Mouse (Mus musculus) c-Kit-negative CD71-positive TER-119-positive erythroid progenitor cells, embryonic 14.5 days (primary cell): Measurements from ENCODE around the gene Tsx.
"Not testable (repeated sequence)": the region's sequence is repeated elsewhere in the genome, so short reads cannot be mapped to it uniquely, and the experiment has no call there.

Source experiments
- DNase-seq: peaks from one replicate; pipeline ENCODE4 v3.0.0-alpha.2; 2013; ENCODE audit warnings: low read depth, low spot score

The Tsx gene

DNA sequence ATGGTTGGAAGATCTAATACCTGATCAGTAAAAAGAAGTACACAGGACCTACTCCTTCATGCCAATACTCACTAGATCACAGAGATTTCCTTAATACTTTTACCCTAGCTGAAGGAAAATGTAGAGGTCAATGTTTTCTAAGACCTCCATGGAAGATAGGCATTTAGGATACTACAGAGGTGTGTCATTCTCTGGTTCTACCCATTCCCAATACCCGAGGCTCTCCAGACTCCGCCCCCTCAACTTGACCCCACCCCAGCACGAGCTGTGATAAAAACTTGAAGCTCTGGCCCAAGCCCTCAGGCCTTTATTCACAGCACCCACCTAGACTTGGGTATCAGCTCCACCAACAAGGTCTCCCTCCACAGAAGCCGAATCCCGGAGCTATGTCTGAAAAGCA lies at the start of gene Tsx:
Tsx (plus strand) TSS at position 301 of the 400 bp plus-strand sequence.
- DNase-seq = no peak

DNA sequence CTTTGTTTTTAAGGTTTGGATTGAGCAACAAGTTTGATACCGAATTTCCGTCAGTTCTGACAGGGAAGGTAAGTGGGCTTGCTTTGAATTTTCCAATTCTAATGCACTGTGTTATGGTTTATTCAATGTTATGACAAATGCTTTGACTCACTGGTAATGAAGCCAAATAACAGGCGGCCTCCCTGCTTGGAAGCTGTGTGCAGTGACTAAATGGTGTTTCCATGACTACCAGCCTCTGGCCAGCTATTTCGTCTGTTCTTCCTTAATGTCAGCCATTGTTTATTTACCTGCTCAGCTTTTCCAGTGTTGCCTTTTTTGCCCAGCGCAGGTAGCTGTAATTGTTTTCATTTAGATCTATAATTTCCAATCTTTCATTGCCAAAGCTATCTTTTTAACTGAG lies 48.1 kb upstream of the Tsx start:
- no peak for DNase-seq

DNA sequence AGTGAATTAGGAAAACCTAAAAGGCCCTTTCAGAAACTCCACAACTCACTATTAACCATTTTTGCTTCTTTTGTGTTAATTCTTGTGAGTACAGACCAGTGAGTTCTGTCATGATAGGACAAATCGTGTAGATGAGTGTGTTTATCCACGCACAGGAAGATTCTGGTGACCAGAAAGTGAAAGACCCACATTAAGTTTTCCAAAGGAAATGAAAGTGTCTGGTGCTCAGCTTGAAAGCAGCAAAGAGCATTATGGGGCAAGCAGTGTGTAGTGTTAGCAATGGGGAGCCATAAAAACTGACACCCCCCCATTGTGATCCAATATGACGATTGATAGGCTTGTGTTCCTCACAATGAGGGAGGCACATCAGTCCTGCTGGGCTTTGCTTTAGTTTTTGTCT lies 45.6 kb upstream of the Tsx start:
- DNase-seq = no peak

DNA sequence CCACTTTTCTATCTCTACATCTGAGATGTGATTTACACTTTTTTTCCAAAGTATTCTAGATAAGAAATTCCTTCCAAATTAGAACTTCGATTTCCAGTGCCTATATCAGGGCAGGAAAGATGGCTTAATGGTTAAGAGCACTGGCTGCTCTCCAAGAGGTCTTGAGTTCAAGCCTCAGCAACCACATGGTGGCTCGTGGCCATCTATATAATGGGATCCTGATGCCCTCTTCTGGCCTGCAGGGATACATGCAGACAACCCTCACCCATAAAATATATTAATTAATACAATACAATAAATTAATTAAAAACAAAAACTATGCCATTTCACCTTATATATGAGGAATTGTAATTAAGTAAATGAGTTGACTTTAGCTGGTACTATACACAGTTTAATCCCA lies 43.0 kb upstream of the Tsx start:
- DNase-seq = no peak

DNA sequence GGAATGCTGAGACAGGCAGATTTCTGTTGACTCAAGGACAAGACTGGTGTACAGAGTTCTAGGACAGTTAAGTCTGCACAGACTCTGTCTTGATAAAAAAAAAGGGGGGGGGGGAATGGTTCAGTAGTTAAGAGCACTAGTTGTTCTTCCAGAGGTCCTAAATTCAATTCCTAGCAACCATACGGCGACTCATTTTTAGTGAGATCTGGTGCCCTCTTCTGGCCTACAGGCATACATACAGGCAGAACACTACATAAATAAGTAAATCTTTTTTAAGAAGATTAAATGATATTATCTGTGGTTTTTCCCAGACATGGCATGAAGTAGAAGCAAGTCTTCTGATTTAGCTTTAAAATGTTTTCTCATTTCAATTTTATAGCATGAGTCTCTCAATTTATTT lies 42.6 kb upstream of the Tsx start:
- DNase-seq = no peak

DNA sequence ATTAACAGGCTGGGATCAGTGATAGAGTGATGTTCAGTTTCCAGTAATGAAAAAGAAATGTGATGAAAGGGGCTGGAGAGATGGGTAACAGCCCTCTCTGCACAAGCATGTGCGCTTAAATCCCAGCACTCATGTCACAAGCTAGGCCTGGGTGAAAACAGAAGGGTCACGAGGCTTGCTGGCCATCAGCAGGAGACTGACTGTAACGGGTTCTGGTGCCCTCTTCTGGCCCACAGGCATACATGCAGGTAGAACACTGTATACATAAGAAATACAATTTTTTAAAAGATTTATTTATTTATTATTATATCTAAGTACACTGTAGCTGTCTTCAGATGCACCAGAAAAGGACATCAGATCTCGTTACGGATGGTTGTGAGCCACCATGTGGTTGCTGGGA lies 40.0 kb upstream of the Tsx start:
- DNase-seq = no peak

DNA sequence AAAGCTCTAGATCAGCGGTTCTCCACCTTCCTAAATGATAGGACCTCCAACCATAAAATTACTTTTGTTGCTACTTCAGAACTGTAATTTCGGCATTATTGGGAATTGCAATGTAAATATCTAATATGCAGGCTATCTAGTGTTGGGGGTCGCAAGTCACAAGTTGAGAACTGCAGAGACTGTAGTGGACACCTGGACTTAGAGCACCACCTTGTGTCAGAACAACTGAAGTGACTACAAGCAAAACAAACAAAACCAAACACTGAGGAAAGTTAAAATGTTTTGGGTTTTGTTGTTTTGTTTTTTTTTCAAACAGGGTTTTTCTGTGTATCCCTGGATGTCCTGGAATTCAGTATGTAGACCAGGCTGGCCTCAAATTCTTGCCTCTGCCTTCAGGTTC lies 29.7 kb upstream of the Tsx start:
- no peak for DNase-seq

DNA sequence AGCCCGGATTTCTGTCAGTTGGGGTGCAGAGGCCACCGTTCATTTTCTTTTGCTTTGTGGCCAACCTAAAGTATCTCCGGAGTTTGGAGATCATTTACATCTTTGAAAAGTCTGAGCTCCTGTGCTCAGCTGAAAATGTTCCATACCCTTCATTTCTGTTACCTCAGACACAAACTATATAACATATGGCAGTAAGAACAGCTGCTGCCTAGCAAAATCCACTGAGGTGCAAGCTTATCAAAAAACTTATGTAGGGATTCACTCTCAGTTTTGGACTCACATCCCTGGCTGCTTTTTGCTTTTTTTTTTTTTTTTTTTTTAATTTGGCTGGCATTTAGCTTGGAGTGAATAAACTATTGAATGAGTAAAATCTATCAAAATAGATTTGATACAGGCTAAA lies 26.1 kb upstream of the Tsx start:
- DNase-seq = no peak

DNA sequence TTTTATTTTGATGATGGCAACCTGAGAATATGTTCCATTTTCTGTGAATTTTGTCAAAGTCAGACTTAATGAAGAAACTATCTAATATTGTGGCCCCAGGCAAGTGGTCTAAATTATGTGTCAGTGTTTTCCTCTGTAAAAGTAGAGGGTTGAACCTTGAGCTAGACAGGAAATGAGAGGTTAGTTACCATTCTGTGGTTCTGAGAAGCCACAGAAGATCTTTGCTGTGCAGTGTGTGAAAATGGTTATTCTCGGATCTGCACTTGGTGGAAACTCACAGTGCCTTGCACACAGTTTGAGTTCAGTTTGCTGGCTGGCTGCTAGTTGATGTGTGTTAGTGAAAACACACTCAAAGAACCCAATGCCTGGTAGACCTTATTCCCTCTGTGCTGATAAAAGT lies 20.4 kb upstream of the Tsx start:
- DNase-seq = no peak

DNA sequence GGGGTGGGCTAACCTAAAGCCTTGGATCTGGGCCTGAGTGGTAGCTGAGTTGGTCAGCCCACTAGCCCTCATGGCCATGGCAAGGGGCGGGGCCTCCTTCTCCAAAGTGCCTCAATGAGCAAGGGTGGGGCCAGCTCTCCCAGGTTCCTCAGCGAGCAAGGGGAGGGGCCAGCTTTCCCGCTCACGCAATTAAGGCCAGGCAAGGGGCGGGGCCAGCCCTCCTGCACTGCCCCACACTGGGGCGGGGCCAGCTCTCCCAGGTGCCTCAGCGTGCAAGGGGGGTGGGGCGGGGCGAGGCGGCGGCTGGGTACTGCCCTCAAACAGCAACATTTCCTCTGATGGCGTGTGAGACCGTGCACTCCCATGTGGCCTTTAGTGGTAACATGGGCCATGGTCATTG lies 9.2 kb upstream of the Tsx start:
- peak; percentile 1 for DNase-seq

DNA sequence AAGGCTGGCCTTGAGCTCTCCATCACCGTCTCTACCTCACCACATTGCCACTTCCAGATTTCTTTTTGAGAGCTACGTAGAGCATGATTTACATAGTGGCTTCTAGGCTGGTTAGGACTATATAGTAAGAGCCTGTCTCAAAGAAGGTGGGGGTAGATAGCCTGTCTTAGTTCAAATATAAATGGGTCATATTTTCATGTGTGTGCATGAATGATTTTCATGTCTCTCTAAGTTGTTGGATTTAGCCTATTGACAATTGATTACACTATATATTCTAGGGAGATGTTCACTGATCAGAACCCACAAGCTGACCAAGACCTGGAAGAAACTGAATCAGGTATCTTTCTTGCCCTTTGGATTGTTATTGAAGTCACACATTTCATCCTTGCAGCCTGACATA lies 7.4 kb downstream of the Tsx start, which contains the start of gene Gm26992:
Gm26992 (plus strand) TSS at position 301 of the 400 bp plus-strand sequence.
- DNase-seq = no peak

DNA sequence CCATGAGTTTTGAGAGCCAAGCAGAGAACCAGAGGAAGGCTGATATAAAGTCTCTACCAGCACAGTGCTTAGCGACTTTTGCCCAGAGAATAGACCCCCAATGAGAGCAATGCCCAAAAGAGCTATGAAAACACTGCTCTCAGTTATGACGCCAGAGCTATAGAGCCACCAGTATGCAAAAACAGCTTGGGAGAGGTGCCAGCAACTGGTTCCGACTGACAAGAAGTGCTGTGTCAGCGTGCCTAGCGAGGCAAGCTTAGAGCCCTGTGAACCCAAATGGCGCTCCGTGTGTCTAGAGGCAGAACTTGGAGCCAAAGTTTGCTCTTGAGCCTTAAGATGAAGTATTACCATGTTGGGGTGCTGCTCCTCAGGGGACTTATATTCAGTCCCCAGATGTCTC lies 13.4 kb downstream of the Tsx start:
- DNase-seq = no peak

DNA sequence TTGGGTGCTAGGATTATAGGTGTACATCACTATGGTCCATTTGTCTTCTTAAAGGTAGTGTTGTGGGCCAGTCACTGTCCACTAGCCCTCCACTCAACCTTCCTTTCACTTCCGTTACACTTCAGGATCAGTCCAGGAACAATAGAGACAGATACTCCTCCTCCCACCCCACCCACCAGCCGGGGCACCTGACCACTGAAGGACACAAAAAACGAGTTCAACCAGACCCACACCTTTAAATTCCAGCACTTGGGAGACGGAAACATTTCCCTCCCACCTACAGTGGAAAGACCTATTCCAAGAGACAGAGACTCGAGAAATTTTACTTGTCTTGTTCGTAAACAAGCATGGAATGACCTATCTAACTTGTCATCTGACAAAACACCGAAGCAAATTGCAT lies 18.0 kb downstream of the Tsx start:
- DNase-seq = no peak

DNA sequence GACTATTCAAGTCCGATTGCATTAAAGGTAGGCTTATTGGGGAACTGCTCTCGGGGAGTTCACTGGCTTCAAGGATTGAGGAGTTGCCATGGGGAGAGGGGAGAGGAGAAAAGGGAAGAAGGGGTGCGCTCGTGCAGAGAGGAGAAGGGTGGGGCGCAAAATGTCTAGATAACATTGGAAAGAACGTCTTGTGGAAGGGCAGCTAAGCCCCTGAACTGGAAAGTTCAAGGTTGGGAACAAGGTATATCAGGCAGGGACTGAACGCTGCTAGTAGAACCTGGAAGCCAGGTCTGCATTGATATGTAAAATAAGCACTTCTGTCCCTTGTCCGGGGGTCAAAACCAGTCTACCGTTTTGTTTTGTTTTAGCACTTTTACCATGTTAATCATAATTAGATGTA lies 23.8 kb downstream of the Tsx start:
- DNase-seq = no peak

DNA sequence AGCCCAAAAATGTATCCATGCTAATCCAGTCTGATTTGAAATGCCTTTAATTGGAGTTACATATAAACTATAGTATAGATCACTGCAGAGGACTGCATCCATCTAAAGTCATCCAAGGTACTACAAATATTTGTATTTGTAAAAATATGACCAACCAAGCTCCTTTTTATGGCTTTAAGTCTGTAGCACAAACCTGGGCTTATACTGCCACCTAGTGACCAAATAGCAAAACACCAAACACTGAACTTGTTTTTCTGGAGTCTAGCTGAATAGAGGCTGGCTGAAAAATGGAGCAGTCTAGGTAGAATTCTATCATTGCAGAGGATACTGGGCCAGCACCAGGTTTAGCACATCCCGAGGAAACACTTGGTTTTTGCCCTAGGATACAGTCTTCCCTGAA lies 26.5 kb downstream of the Tsx start:
- DNase-seq = peak; percentile 36

DNA sequence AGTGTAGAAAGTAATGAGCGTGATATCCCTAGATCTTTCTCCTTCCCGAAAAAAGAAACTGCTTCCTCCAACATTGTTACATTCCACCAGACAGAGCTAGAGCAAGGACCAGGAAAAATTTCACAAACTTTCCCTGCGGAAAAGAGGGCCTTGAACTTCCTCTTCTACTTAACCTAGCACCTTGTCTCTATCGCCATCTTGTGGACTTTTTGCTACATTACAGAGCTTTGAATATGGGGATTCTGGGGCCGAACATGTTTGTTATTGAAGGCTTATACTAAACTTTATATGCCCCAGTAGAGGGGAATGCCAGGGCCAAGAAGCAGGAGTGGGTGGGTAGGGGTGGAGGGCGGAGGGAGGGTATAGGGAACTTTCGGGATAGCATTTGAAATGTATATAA lies 29.5 kb downstream of the Tsx start:
- DNase-seq = peak; percentile 34

DNA sequence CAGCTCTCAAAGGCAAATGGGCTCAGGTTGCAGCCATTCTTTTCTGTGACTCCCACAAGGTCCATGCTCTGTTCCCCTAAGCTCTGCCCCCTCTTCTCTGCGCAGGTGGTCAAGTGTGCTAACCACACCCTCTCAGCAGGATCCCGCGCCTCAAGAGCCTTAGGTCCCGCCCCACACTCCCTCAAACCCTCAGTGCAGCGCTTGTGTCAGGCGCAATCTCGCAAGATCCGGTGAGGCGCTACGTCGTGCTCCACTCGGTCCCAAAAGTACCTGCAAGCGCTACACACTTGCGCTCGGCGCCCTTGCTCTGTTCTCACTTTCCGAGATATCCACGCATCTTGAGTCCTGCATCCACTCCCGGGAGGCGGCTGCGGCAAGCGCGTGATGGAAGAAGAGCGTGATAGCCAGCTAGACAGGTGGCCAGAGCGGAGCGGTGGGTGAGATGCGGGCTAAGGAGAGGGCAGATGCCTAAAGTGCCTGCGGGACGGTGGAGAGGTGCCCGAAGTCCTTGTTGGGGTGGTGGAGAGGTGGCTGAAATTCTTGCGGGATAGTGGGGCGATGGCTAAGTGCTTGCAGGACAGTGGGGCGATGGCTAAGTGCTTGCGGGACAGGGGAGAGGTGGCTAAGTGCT lies 33.4 kb downstream of the Tsx start:
- peak; percentile 22 for DNase-seq

DNA sequence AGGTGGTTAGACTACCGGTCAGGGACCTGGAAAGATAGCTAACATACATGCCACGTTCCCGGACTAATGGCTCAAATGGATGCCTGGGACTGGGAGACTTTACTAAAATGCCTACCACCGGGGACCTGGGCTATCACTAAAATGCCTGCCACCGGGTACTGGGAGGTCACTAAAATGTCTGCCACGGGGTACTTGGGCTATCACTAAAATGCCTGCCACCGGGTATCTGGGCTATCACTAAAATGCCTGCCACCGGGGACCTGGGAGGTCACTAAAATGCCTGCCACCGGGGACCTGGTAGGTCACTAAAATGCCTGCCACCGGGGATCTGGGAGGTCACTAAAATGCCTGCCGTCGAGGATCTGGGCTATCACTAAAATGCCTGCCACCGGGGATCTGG lies 34.2 kb downstream of the Tsx start:
- DNase-seq = not testable (repeated sequence)

DNA sequence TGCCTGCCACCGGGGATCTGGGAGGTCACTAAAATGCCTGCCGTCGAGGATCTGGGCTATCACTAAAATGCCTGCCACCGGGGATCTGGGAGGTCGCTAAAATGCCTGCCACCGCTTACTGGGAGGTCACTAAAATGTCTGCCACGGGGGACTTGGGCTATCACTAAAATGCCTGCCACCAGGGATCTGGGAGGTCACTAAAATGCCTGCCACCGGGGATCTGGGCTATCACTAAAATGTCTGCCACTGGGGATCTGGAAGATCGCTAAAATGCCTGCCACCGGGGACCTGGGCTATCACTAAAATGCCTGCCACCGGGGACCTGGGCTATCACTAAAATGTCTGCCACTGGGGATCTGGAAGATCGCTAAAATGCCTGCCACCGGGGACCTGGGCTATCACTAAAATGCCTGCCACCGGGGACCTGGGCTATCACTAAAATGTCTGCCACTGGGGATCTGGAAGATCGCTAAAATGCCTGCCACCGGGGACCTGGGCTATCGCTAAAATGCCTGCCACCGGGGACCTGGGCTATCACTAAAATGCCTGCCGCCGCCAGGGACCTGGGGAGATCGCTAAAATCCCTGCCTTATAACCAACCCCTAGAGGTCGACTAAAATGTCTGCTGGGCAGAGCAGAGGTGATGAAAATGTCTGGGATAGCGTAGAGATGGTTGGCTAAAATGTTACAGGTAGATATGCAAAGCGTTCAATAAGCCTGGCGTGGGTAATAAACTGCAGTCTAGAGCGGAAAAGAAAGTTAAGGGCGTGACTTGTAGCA lies 34.9 kb downstream of the Tsx start:
- not testable (repeated sequence) for DNase-seq

DNA sequence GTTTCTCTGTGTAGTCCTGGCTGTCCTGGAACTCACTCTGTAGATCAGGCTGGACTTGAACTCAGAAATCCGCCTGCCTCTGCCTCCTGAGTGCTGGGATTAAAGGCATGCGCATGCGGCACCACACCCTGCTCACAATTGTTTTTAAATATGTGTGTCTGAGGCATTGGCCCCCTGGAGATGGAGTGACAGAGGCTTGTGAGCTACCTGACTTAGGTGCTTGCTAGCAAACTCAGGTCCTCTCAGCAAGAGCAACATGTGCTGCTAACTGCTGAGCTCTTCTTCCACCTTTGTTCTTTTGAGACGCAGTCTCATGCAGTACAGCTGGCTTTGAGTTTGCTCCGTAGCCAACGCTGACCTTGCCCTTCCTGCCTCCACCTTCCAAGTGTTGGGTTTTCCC lies 38.5 kb downstream of the Tsx start:
- DNase-seq = no peak

DNA sequence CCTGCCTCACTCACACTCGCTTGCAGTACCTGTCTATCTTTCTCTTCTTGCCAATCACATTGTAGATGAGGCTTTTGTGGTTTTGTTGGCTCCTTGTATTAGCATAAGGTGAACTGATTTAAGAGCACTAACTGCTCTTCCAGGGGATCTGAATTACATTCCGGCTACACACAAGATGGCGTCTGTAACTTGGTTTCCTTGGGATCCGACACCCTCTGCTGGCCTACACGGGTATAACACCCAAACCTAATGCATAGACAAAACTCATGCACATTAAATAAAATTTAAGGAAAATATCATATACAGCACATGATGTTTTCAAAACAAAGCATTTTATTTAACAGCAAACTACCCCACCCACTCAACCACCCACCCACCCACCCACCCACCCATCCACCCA lies 45.8 kb downstream of the Tsx start:
- DNase-seq = no peak

DNA sequence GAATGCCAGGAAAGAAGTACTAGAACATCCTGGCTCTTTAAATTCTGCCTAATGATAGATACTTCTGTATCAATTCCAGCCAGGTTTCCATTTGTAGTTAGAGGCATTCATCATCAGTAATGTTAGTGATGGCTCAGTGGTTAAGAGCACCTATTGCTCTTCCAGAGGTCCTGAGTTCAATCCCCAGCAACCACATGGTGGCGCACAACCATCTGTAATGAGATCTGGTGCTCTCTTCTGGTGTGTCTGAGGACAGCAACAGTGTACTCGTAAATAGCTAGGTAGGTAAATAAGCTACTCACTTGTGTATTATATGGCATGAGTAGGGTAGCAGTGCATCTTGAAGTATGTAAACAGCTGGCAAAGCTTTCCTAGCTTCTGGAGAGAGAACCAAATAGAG lies 54.7 kb downstream of the Tsx start:
- DNase-seq = no peak

DNA sequence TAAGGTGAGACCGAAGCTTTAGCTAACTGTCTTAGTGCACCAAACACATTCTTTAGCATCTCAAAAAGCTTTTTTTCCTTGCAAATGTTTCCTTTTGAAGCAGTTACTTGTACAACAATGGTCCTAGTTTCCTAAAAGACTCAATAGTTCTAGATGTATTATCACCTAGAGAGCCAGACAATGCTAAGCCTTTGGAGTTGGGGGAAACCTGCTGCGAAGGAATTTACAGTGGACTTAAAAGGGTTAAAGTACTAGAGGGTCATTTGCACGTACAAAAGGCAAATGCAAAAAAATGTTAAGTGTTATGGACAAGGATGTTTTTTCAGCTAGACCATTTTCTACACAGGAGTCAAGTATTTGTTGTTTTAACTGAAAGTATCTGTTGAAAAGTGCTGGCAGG lies 58.1 kb downstream of the Tsx start:
- DNase-seq = no peak
